Mouse (Mus musculus): ENCODE results near the gene Inha.
A peak's percentile ranks its signal among the peaks of the same experiment; 100 is the strongest.

Inha gene

DNA sequence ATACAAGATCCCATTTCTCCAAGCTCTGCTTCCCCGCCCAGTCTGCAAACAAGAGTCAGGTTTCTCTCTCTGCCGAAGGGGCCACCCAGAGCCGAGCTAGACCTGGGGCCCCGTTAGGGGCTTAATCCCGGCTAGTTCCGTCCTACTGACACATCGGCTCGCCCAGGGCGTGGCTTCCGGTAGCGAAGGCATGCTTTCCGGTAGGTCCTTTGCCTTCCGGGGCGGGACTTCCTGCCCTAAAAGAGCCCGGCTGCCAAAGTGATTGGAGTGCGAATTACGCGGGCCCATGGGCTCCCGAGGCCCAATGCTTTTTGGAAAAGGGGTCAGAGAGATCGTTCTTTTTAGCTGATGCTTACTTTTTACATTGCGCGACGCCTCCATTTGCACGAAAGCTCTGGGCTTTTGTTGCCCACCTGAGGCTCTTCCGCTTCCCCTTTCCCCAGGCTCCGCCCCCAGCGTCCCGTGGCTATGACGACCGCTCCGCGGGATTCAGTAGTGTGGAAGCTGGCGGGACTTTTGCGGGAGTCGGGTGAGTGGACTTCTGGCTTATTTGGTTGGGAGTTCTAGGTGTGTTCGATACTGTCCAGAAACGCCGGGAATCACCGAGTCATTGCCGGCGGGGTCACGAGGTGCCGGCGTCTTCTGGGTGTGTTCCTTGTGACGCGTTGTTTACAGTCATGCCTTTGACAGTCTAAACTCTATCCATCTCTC is 14.6 kb downstream of the Inha start, which contains the start of gene Stk11ip:
TSS of gene Stk11ip (plus strand) at position 209 of the 711 bp plus-strand sequence.
- peak; percentile 77 for DNase-seq (ENCODE audit: low spot score)

DNA sequence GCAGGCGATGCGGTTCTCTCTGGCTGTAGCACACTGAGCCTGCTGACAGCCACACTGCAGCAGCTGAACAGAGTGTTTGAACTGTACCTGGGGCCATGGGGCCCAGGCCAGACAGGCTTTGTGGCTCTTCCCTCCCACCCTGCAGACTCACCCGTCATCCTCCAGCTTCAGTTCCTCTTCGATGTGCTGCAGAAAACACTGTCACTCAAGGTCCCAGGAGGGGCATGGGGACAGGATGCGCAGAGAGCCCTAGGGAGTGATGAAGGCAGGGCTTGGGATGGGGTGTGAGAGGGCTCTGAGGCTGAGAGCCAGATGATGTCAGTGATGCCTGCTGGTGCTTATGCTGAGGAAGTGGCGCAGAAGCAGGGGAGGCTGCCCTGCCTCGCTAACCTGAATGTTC is 17.8 kb downstream of the Inha start:
- DNase-seq (ENCODE audit: low spot score): no peak

DNA sequence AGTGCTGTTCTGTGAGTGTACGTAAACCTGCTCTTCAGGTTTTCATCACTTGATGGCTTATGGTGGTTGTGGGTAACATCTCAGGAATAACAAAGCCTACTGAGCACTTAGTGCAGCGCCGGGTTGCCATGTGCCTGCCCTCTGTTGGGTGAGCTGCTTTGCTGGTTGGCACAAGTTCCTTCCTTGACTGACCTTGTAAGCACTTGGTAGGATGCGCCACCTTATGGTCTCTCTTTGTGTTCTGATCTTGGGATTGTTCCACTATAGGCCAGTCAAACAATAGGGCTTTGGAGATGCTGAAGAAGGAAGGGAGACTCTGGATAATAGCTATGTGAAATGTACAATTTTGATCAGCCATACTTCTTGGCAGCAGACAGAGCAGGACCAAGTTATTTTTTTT is 23.7 kb downstream of the Inha start:
- no peak for DNase-seq (ENCODE audit: low spot score)

DNA sequence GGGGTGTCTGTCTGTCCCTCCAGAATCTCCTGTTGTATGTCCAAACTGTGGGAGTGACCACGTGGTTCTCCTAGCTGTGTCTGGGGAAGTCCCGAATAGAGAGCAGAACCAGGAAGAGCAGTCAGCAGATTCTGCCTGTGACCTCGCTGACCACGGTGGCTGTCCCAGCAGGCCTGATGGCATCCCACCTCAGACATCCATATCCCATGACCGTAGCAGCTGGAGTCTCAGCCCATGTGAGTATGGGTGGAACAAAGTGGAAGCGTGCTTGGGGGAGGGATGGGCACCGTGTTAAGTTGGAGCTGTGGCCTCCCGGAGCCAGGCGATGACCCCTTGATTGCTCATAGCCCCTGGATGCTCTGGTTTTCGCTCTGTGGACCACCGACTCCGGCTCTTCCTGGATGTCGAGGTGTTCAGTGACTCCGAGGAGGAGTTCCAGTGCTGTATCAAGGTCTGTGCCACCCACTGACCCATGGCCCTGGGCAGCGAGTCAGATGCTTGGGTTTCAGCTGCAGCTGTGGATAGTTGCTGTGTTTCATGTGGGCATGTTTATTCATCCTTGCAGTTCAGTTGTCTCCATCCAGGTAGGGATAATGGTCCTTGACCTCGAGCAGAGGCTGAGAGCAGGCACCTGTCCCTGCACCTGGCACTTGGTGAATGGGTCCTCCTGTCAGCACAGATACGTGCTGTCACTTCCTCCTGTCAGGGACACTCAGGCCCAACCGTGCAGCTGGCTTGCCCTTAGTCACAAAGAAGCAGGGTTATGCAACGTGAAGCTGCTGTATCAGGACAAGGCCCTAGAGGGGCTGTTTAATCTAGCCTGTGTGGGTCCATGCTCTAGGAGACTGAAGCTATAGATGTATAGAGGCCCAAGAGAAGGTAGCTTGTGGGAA is 25.6 kb downstream of the Inha start:
- no peak for DNase-seq (ENCODE audit: low spot score)

DNA sequence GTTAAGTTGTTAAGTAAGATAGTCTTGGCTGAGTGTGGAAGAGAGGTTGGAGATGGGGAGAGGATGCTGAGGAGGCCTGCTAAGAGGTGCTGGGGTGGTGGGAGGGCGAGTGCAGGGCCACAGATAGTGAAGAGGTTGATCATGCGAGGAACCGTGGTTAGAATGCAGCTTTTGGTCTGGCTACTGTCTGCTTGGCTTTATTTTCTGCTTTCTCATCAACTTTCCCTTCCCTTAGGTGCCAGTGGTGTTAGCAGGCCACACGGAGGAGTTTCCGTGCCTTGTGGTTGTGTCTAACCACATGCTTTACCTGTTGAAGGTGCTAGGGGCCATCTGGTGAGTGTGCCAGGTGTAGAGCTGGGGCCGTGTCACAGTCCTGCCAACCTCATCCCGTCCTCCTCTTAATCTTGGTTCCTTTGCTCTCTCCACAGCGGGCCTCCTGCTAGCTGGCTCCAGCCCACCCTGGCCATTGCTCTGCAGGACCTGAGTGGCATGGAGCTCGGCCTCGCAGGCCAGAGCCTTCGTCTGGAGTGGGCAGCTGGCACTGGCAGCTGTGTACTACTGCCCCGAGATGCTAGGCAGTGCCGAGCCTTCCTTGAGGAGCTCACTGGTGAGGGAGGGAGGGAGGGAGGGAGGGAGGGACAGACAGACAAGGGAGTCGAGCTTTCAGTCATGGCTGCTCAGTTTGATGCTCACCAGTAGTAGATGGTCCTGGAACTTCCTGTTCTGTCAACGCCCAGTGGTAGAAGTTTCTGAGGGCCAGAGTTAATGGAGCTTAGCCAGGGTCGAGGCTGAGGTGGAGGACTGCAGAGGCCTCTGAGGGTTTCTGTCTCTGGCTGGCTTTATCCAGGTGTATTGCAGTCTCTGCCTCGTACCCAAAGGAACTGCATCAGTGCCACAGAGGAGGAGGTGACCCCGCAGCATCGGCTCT is 26.7 kb downstream of the Inha start:
- no peak for DNase-seq (ENCODE audit: low spot score)

DNA sequence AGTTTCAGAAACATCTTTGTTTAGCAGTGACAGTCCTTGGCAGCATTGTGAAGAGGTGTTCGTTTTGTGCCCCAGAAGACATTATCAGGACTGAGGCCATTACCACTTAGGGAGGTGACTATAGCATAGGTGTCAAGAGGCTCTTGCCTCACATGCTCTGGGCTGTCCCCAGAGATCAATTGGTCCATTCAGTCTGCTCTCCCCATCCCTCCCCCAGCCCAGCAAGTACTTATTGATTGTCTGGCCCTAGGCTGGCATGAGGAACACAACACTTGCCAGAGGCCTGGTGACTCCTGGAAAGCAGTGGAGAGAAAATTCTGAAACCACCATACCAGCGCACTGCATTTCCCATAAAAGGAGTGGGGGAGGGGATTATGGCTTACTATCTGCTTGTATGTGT is 30.7 kb downstream of the Inha start:
- no peak for DNase-seq (ENCODE audit: low spot score)

DNA sequence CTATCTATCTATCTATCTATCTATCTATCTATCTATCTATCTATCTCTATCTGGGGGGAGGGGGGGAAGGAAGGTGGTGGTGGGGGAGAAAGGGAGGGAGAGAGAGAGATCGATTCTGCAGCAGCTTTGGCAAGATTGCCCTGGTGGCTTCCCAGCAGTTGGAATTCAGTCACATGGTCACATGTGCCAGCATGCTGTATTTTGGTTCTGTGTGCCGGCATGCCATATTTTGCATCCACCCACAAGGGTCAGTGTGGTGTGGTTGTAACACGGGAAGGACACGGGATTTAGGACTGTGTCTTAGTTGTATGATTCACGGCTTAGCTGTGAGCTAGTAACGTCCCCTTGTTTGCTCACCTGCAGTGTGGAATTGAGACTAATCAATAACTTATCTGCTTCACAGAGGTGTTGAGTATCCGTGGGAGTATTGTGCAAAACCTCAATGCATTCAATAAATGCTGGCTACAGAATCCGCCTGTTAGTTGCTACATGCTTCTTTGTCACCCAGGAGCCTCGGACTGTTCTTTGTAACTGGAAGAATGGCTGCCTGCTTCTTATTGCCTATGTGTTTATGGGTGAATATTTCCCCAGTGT is 31.8 kb downstream of the Inha start:
- no peak for DNase-seq (ENCODE audit: low spot score)

DNA sequence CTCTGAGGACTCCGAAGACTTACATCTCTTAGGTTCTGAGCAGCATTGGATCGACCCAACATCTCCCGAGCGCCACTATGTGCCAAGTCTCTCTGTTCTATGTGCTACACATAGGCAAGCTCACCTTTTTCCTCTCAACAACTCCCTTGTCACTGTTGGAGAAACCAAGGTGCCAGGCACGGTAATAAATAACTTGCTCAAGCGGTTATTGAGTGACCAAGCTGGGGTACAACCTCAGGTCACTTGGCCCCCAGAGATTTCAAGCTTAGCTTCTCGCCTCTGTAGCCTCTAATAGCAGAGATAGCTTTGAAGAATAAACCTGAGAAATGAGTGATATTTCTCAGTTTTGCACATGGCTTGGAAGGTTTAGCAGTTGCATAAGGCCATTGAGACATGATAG is 34.6 kb downstream of the Inha start:
- DNase-seq (ENCODE audit: low spot score): no peak

DNA sequence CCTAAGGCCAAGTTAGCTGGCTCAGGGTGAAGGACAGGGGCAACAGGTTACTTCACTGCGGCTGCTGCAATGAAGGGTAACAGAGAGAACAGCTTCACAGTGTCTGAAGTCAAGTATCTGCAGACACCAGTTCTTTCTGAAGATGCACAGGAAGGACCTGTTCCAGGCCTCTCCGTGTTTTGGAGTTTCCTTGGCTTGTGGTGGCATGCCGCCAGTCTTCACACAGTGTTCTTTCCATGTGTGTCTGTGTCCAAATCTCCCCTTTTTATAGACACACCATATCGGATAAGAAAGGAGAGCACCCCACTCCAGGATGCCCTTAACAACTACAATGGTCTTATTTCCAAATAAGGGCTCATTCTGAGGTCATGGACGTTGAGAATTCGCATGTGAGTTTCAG is 37.5 kb downstream of the Inha start:
- no peak for DNase-seq (ENCODE audit: low spot score)

DNA sequence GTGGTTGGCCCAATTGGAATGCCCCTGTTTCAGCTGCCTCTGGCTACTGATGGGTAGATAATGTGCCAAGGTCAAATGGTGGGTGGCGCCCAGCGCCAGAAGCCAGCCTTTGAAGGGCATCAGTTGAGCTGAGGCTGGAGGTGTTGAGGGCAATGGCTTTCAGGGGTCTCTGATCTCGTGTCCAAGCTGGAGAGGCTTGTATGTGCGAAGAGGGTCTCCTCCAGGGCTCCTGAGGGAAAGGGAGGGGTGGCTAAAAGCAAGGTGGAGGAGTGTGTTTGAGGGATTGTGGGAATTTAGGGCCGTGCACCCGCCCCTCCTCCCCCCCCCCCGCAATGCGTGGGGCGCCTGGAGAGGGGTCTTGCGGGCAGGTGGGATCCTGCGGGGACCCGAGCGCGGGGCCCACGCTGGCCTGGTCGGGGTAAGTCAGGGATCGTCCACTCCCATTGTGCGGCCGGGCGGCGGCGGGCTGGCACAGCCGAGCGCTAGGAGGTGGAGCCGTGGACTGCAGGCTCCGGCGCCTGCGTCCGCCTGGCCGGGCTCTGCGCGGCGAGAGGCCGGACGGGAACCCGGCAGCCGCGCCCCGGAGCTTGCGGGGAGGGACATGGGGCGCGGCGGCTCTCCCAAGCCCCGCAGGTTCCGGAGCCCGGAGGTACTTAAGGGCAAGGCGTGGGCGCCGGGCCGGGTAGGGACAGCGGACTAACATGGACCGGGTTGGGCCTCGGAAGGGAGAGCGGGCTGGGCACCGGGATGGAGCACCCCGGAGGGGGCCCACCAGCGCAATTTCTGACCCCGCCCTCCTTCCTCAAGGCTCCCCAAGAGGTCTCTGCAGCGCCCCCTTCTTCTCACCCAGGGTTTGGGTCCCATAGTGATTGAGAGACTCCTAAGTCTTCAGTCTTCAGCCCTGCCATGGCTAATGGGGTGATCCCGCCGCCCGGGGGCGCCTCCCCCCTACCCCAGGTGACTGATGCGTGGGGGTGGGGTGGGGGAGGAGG is 39.4 kb downstream of the Inha start, which contains the start of gene Slc4a3:
TSS of gene Slc4a3 (plus strand) at position 302 of the 992 bp plus-strand sequence.
- no peak for DNase-seq (ENCODE audit: low spot score)

DNA sequence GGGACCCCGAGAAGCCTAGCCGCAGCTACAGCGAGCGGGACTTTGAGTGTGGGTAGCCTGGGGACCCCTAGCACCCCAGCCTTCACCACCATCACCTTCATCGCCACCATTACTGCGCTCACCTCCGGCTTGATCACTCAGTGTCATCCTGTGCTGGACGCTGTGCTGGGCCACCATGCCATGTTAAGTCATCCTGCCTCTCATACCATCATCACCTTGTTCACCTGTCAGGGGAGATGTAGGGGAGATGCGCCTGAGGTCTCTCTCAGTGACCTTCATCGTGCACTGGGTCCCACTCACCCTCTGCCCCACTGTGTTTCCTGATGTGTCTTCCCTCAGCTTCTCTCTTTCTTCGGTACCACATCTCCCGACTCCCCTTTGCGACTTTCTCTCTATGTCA is 40.5 kb downstream of the Inha start:
- no peak for DNase-seq (ENCODE audit: low spot score)

DNA sequence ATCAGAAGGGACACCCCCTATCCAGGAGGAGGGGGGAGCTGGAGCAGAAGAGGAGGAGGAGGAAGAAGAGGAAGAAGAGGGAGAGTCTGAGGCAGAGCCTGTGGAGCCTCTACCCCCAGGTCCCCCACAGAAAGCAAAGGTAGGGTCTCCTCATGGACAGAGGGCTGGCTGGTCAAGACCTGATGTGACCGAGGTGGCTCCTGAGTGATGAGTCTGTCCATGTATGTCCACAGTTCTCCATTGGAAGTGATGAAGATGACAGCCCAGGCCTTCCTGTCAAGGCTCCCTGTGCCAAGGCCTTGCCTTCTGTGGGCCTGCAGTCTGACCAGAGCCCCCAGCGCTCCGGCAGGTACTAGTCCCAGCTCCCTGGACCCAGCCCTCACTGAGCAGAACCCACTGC is 41.2 kb downstream of the Inha start:
- no peak for DNase-seq (ENCODE audit: low spot score)

DNA sequence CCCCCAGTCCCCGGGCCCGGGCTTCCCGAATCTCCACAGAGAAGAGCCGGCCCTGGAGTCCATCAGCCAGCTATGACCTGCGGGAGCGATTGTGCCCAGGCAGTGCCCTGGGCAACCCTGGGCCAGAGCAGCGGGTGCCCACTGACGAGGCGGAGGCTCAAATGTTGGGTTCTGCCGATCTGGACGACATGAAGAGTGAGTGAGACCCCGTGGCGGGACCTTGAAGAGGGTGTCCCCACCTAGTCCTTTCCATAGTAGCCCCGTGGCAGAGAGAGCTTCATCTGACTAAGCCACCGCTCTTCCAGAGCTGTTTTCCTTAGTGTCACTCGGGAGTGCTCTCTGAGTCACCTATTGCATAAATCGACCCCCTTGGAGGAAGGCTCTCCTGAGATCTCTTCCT is 42.0 kb downstream of the Inha start:
- DNase-seq (ENCODE audit: low spot score): no peak

DNA sequence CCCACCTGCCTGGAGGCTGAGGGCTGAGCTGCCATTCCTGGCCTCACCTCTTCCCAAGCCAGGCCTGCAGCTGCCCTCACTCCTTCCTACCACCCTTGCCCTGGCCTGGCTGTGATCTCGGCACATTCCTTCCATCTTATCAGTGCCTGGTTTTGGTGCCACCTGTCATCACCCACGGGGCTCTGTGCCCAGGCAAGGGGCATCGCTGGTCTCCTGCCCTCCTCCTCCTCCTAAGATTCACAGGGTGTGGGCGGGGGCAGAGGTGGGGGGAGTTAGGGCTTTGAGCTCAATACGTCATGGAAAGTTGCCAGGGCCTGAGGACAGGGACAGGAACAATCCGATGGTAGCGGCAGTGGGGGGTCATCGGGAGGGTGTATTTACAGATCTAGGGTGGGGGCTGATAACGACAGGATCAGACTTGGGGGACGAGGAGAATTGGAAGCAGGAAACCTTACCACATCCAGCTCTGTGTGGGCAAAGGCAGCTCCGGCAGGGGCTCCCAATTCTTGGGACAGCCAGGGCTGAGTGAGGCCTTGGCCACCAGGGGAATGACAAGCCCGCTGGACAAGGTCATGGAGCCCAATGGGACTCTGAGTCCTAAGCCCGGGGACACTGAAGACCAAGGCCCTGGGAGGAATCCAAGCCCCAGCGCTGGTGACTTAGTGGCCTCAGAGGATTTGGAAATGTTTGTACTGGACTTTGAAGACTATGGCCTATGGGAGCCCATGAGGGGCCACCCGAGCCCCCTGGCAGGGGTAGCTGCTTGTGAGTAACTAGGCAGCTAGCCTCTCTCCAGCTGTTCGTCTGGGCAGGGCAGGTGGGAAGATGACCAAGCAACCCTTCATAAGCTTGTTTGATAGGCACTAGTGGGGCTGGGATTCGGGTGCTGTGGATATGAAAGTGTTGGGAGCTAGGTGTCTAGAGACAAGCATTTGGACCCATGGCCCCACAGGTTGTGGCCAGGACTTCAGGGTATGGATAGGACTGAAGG is 42.7 kb downstream of the Inha start:
- DNase-seq (ENCODE audit: low spot score): no peak

DNA sequence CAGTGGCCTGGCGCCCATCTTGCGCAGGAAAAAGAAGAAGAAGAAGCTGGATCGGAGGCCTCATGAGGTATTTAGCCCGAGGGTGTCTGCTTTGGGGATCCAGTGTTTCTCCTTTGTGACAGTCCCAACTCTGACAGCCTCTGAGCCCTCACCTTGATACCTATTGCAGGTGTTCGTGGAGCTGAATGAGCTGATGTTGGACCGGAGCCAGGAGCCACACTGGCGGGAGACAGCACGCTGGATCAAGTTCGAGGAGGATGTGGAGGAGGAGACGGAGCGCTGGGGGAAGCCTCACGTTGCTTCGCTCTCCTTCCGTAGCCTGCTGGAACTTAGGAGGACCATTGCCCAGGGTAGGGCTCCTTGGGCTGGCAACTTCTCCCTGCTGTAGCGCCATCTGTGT is 43.7 kb downstream of the Inha start:
- DNase-seq (ENCODE audit: low spot score): no peak

DNA sequence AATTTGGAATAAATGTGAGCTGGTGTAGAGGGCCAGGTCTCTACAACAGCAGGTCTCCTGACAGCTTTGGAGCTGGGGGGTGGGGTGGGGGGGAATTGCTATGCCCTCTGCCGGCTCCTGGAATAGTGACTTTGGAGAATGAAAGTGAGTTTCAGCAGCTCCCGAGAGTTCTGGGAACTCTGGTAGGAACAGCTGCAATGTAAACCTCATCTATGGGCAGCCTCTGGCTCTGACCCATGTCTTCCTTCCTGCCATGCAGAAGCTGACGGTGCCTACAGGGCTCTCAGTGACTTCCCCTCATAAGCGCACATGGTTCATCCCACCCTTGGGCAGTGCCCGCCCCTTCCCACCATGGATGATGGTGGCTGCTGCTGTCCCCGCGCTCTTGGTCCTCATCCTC is 48.8 kb downstream of the Inha start:
- DNase-seq (ENCODE audit: low spot score): no peak

DNA sequence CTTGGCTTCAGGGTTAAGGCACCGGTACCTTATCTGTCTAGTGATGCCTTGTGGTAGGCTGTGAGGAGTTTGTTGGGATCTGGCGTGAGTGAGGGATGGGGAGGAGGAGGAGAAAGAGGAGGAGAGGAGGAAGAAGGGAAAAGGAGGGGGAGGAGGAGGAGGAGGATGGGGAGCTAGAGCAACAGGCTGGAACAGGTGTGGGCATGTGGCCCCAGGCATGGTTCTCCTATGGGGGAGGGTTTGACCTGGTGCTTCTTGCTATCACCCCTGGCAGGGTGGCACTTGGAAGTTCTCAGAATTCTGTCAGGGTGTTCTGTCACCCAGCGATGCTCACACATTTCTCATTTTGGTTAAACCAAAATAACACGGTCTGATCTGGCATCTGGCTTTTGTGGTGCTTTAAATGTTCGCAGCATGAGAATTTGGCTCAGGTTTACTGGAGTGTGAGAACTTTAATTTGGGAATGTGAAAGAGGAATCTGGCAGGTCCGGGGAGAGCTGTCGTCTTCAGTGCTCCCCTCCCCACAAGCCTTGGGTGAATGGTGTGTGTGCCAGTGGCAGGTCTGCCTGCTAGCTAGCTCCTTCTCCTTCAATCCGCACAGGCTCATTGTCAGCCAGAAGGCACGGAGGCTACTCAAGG is 49.4 kb downstream of the Inha start:
- no peak for DNase-seq (ENCODE audit: low spot score)

DNA sequence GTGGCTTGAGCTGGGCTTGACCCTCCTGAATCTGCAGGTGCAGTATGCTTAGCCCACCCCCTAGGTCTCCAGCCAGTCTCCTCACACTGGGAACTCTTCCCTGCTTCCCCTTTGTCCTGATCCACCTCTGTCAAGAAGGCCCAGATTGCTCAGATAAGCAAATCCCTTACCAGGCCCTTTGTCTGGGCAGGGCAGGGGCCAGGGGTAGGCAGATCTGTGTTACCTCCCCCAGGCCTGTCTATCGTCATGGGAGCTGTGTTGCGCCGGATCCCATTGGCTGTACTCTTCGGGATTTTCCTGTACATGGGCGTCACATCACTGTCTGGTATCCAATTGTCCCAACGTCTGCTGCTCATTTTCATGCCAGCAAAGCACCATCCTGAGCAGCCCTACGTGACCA is 50.2 kb downstream of the Inha start:
- DNase-seq (ENCODE audit: low spot score): no peak
